Mouse (Mus musculus): ENCODE measurements around the gene Mecom.

DNA sequence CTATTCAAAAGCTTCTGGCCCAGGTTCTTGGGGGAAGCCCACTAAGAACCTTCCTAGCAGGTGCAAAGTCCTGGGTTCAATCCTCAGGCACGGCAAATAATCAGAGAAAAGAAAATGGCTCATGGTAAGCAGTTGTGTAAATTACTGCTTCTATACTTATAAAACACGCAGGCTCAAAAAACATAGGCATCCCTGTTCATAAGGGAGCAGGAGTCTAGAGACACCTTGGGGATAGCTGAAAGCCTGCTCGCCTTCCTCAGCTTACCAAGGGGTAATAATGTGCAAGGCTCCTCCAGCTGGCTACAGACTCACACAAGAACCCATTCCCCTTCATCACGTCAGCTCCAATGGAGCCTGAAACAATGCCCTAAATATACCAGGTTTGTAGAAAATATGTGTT, 88.2 kb downstream of the Mecom start:
- TF ChIP-seq CTCF (IDR thresholded peaks at IDR 0.05; ENCODE audit: low read depth, low read length) (no peak), POLR2A (IDR thresholded peaks at IDR 0.05; ENCODE audit: borderline replicate concordance, low read depth, low read length) (no peak)
